Mouse (Mus musculus): ENCODE measurements around the gene Ttc23l. TPM values are rescaled to one million over a fixed set of nuclear protein-coding genes. Genes with fewer than 3 reads are reported as not detected.
"Not testable (repeated sequence)": the region's sequence is repeated elsewhere in the genome, so short reads cannot be mapped to it uniquely, and the experiment has no call there.

Ttc23l gene
- polyA plus RNA-seq, 1 experiment from 2014 or later = not detected

DNA sequence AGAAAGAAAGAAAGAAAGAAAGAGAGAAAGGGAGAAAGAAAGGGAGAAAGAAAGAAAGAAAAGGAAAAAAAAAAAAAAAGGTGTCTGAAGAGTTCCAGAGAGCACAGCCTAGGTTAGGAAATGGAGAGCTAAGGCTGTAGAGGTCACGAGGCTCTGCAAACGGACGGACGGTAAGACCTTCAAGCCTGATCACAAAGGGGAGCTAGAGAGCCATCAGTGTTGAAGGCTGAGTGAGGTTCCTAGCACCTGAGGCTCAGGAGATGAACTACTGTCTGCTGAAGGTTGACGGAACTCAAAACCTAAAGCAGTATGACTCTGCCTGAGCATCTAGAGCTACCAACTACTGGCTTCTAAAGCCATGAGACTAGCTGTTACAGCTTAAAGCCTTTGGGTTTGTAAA lies 23.9 kb downstream of the Ttc23l start:
- no peak for ATAC-seq (ENCODE audit: low read depth)
- Histone ChIP-seq H3K9ac (replicated peaks; ENCODE audit: low read depth, low read length) (no peak overlapping the region), H3K4me2 (ENCODE audit: low read depth, low read length) (no peak overlapping the region), H3K4me1 (ENCODE audit: control insufficient read depth, insufficient read depth, low read length) (no peaks in the 10 kb centered on the region), H3K4me3 (ENCODE audit: low read depth, low read length) (no peak overlapping the region), H3K9me3 (ENCODE audit: control insufficient read depth, low read length) (no peaks in the 10 kb centered on the region), H3K27me3 (ENCODE audit: control insufficient read depth, insufficient read depth, low read length) (no peaks in the 10 kb centered on the region), H3K36me3 (ENCODE audit: control insufficient read depth, insufficient read depth, low read length) (no peaks in the 10 kb centered on the region), H3K27ac (ENCODE audit: low read depth, low read length) (no peak overlapping the region)
- WGBS = 87% methylated on average over 5 of the region's 5 CpGs

DNA sequence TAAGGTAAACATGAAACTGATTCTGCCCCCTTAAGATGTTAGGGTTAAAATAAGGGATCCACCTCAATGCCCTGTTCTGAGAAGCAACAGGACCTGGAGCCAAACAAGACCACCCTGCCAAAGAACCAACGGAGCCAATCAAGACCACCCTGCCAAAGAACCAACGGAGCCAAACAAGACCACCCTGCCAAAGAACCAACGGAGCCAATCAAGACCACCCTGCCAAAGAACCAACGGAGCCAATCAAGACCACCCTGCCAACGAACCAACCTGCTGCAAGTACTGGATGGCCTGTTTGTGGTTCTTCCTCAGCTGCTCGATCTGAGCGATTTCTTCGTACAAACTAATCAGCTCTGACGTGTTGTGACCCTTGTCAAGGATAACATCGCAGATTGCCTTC lies 25.1 kb downstream of the Ttc23l start:
- not testable (repeated sequence) for H3K27me3 ChIP-seq (ENCODE audit: control insufficient read depth, insufficient read depth, low read length); H3K36me3 ChIP-seq (ENCODE audit: control insufficient read depth, insufficient read depth, low read length); H3K27ac ChIP-seq (ENCODE audit: low read depth, low read length); H3K4me2 ChIP-seq (ENCODE audit: low read depth, low read length); ATAC-seq (ENCODE audit: low read depth); H3K4me1 ChIP-seq (ENCODE audit: control insufficient read depth, insufficient read depth, low read length); H3K9me3 ChIP-seq (ENCODE audit: control insufficient read depth, low read length); H3K9ac ChIP-seq (replicated peaks; ENCODE audit: low read depth, low read length); H3K4me3 ChIP-seq (ENCODE audit: low read depth, low read length)
- WGBS = 94% methylated on average over 10 of the region's 10 CpGs

DNA sequence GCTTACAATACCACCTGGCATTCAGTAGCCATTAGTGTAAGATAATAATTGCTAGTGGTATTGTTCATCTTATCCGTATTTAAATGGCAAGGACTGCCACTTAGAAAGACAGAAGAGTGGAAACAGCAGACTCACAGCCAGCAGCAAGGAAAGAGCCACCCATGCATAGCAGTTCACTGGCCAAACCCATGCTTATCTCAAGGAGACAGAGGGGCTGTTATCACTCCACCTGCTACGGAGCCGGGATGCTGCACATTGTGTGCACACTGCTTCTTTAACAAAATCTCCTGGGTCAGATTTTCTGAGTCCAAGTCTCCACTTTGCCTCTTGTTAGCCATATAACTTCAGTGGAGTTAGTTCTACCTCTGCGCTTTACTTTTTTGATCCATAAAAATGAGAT lies 27.1 kb downstream of the Ttc23l start:
- Histone ChIP-seq H3K4me2 (ENCODE audit: low read depth, low read length) (no peak overlapping the region), H3K9me3 (ENCODE audit: control insufficient read depth, low read length) (no peaks in the 10 kb centered on the region), H3K36me3 (ENCODE audit: control insufficient read depth, insufficient read depth, low read length) (no peaks in the 10 kb centered on the region), H3K4me1 (ENCODE audit: control insufficient read depth, insufficient read depth, low read length) (no peaks in the 10 kb centered on the region), H3K27ac (ENCODE audit: low read depth, low read length) (no peak overlapping the region), H3K9ac (replicated peaks; ENCODE audit: low read depth, low read length) (no peak overlapping the region), H3K4me3 (ENCODE audit: low read depth, low read length) (no peak overlapping the region), H3K27me3 (ENCODE audit: control insufficient read depth, insufficient read depth, low read length) (no peaks in the 10 kb centered on the region)
- no peak for ATAC-seq (ENCODE audit: low read depth)
- 92% methylated on average over 4 of the region's 4 CpGs for WGBS

DNA sequence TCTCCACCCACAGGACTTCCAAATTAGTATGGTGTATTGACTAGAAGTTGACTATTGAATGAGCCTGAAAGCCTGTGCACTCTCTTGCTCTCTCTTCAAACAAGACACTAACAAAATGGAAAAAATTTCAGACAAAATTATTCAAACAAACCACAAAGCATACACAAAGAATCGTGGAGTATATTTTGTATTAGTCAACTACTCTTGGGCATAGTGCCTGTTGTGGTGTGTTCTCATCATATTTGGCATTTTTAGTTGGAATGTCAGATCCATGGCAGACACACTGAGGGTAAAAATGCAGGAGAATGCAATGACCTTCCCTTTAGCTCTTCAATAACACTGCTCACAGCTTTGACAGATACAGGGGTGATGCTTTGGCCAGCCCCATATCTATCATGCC lies 32.6 kb downstream of the Ttc23l start:
- no peaks in the 10 kb centered on the region for H3K36me3 ChIP-seq (ENCODE audit: control insufficient read depth, insufficient read depth, low read length)
- no peak overlapping the region for H3K27ac ChIP-seq (ENCODE audit: low read depth, low read length)

DNA sequence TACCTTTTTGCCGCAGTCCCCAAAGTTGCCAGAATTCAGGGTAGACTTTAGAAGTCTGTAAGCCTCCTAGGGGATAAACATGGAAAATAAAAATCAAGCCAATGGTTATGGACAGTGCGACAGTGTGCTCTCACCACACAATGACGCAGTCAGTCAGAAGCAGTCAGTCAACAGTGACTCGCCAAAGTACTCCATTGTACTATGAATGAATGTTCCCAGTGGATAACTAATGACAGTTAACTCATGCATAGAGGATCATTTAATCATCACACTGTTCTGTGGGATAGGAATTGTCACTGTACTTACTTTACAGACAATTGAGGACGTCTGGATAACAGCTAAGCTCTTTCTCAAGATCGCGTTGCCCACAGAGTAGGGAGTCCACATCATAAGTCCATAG lies 43.3 kb downstream of the Ttc23l start:
- no peaks in the 10 kb centered on the region for H3K9me3 ChIP-seq (ENCODE audit: control insufficient read depth, low read length)

More for the DNA sequence above, 32.6 kb downstream of the Ttc23l start:
- H3K4me2 ChIP-seq (ENCODE audit: low read depth, low read length) = no peak overlapping the region
- WGBS = 89% methylated on average over 1 of the region's 1 CpGs
- no peaks in the 10 kb centered on the region for H3K4me1 ChIP-seq (ENCODE audit: control insufficient read depth, insufficient read depth, low read length)
- H3K9me3 ChIP-seq (ENCODE audit: control insufficient read depth, low read length) = no peaks in the 10 kb centered on the region
- H3K27me3 ChIP-seq (ENCODE audit: control insufficient read depth, insufficient read depth, low read length) = no peaks in the 10 kb centered on the region
- H3K4me3 ChIP-seq (ENCODE audit: low read depth, low read length) = no peak overlapping the region
- ATAC-seq (ENCODE audit: low read depth) = no peak
- no peak overlapping the region for H3K9ac ChIP-seq (replicated peaks; ENCODE audit: low read depth, low read length)

DNA sequence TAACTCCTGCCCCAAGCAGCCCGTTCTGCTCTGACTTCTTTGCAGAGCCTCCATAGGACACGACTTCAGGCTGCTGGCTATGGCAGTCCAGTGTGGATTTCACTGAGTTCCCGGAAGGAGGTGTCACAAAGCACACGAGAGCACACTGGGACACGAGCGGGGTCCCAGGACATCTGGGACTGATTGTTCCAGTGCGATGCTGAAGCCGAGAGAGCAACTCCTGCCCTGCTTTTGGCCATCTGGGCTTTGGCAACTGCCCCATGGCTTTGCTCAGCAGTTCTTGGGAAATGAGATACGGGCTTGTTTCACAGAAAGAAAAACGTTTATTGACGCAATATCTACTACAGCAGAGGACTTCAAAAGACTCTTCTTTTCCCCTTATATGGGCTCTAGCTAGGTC lies 52.4 kb downstream of the Ttc23l start:
- WGBS = 65% methylated on average over 11 of the region's 11 CpGs
- no peak overlapping the region for H3K9ac ChIP-seq (replicated peaks; ENCODE audit: low read depth, low read length)
- H3K27ac ChIP-seq (ENCODE audit: low read depth, low read length) = no peak overlapping the region
- H3K4me3 ChIP-seq (ENCODE audit: low read depth, low read length) = no peak overlapping the region
- no peaks in the 10 kb centered on the region for H3K4me1 ChIP-seq (ENCODE audit: control insufficient read depth, insufficient read depth, low read length)
- no peaks in the 10 kb centered on the region for H3K9me3 ChIP-seq (ENCODE audit: control insufficient read depth, low read length)
- no peak overlapping the region for H3K4me2 ChIP-seq (ENCODE audit: low read depth, low read length)
- no peaks in the 10 kb centered on the region for H3K27me3 ChIP-seq (ENCODE audit: control insufficient read depth, insufficient read depth, low read length)
- no peaks in the 10 kb centered on the region for H3K36me3 ChIP-seq (ENCODE audit: control insufficient read depth, insufficient read depth, low read length)
- ATAC-seq (ENCODE audit: low read depth) = no peak

More for the DNA sequence above, 43.3 kb downstream of the Ttc23l start:
- H3K27ac ChIP-seq (ENCODE audit: low read depth, low read length) = no peak overlapping the region
- WGBS = 90% methylated on average over 7 of the region's 7 CpGs
- H3K4me2 ChIP-seq (ENCODE audit: low read depth, low read length) = no peak overlapping the region
- H3K36me3 ChIP-seq (ENCODE audit: control insufficient read depth, insufficient read depth, low read length) = no peaks in the 10 kb centered on the region
- no peak overlapping the region for H3K4me3 ChIP-seq (ENCODE audit: low read depth, low read length)
- no peaks in the 10 kb centered on the region for H3K27me3 ChIP-seq (ENCODE audit: control insufficient read depth, insufficient read depth, low read length)
- ATAC-seq (ENCODE audit: low read depth) = no peak
- no peaks in the 10 kb centered on the region for H3K4me1 ChIP-seq (ENCODE audit: control insufficient read depth, insufficient read depth, low read length)
- H3K9ac ChIP-seq (replicated peaks; ENCODE audit: low read depth, low read length) = no peak overlapping the region

DNA sequence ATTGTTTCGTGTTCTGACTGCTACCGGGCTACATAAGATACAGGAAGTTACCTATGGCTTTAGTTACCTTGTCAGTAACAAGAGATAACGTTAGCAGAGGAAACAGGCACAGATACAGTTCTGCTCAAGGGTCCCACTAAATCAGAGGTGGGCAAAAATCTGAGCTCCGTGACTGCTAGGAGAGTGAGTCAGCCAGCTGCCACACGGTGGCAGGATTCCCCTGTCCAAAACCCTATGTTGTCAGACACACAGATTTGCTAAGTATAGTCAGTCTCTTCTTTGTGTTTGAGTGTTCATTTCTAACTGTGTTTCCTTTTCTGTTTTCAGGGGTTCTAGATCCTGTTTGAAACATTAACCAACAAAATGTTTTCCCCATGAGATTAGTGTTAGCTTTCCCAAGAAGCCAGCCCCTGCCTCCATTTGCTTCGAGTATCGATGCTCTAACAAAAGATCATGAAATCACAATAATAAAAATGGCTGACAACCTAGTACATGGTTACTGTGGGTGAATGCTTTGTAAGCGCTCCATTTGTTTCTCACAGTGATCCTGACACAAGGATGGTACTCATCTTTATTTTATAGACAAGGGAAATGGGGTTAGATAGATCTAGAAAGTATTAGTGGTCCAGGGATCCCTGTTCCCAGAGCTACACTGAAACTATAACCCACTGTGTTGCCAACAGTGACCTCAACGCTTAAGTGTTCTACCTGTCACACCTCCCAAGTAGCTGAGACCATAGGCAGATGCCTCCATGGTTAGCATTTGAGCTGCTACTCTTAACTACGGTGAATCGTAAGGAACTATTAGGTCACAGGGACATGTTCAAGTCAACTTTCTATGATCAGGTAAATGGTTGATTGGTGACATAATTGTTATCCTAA lies 57.4 kb downstream of the Ttc23l start:
- Histone ChIP-seq H3K27ac (ENCODE audit: low read depth, low read length) (no peak overlapping the region), H3K4me3 (ENCODE audit: low read depth, low read length) (no peak overlapping the region), H3K4me1 (ENCODE audit: control insufficient read depth, insufficient read depth, low read length) (no peaks in the 10 kb centered on the region), H3K27me3 (ENCODE audit: control insufficient read depth, insufficient read depth, low read length) (no peaks in the 10 kb centered on the region), H3K4me2 (ENCODE audit: low read depth, low read length) (no peak overlapping the region), H3K36me3 (ENCODE audit: control insufficient read depth, insufficient read depth, low read length) (no peaks in the 10 kb centered on the region), H3K9me3 (ENCODE audit: control insufficient read depth, low read length) (no peaks in the 10 kb centered on the region), H3K9ac (replicated peaks; ENCODE audit: low read depth, low read length) (no peak overlapping the region)
- ATAC-seq (ENCODE audit: low read depth) = peak; percentile 97
- WGBS = 56% methylated on average over 11 of the region's 11 CpGs

DNA sequence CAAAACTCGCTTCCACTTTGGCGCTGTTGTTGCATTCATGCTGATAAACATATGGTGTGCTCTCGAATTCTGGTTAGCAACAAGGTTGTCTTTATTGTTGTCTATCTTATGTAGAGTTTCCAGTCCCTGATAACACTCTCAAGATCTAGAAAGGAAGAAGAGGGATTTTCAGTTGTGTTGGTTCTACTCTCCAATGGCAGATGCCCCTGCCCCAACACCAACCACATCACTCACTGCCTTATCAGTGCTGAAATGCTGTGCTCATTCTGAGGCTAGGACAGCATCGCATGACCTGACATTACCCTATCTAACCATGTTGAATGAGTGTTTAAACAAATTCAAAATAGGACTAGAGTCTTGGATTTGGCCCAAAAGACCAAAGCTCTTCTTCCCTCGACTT lies 58.4 kb downstream of the Ttc23l start:
- Histone ChIP-seq H3K4me2 (ENCODE audit: low read depth, low read length) (no peak overlapping the region), H3K4me3 (ENCODE audit: low read depth, low read length) (no peak overlapping the region), H3K9ac (replicated peaks; ENCODE audit: low read depth, low read length) (no peak overlapping the region), H3K9me3 (ENCODE audit: control insufficient read depth, low read length) (no peaks in the 10 kb centered on the region), H3K4me1 (ENCODE audit: control insufficient read depth, insufficient read depth, low read length) (no peaks in the 10 kb centered on the region), H3K27me3 (ENCODE audit: control insufficient read depth, insufficient read depth, low read length) (no peaks in the 10 kb centered on the region), H3K36me3 (ENCODE audit: control insufficient read depth, insufficient read depth, low read length) (no peaks in the 10 kb centered on the region), H3K27ac (ENCODE audit: low read depth, low read length) (no peak overlapping the region)
- ATAC-seq (ENCODE audit: low read depth) = no peak
- WGBS = 92% methylated on average over 5 of the region's 5 CpGs

DNA sequence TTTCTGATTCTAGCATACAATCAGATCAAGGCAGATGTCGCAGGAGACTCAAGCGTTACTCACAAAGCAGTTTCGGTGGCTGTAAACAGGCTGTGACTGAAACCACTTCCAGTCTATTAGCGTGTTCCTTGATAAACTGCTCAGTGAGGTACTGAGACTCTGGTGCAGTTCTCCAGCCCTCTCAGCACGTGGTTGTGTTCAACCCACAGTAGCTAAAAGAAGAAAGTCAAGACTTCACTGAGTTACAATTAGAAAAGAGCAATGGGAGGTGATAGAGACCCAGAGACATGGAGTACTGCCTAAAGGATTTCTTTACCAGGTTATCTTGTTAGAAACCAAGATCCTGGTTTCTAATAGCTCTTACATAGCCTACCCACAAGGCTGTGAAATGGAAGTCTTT lies 58.9 kb downstream of the Ttc23l start:
- Histone ChIP-seq H3K4me2 (ENCODE audit: low read depth, low read length) (no peak overlapping the region), H3K27me3 (ENCODE audit: control insufficient read depth, insufficient read depth, low read length) (no peaks in the 10 kb centered on the region), H3K4me1 (ENCODE audit: control insufficient read depth, insufficient read depth, low read length) (no peaks in the 10 kb centered on the region), H3K9me3 (ENCODE audit: control insufficient read depth, low read length) (no peaks in the 10 kb centered on the region), H3K36me3 (ENCODE audit: control insufficient read depth, insufficient read depth, low read length) (no peaks in the 10 kb centered on the region), H3K4me3 (ENCODE audit: low read depth, low read length) (no peak overlapping the region), H3K9ac (replicated peaks; ENCODE audit: low read depth, low read length) (no peak overlapping the region), H3K27ac (ENCODE audit: low read depth, low read length) (no peak overlapping the region)
- no peak for ATAC-seq (ENCODE audit: low read depth)
- WGBS = 77% methylated on average over 5 of the region's 5 CpGs

Measured in neural tube, embryonic 14.5 days (tissue).